Mouse (Mus musculus) heart, embryonic 10.5 days (tissue): ENCODE measurements around the gene Fxyd5. TPM values are rescaled to one million over a fixed set of nuclear protein-coding genes. Genes with fewer than 3 reads are reported as not detected.

Source experiments
- DNase-seq: peaks from one replicate; pipeline ENCODE4 v3.0.0-alpha.2; 2017; ENCODE audit warnings: low spot score
- H3K27ac ChIP-seq: fragments of 300-500 bp; sonication (generic); 2 replicates; pipeline ENCODE4 v1.5.1; 2016; ENCODE audit warnings: mild to moderate bottlenecking
- H3K27me3 ChIP-seq: fragments of 300-500 bp; sonication (generic); 2 replicates; pipeline ENCODE4 v1.6.1; 2016; ENCODE audit warnings: mild to moderate bottlenecking; ENCODE audit not compliant: poor library complexity, insufficient read depth, severe bottlenecking
- H3K36me3 ChIP-seq: fragments of 300-500 bp; sonication (generic); 2 replicates; pipeline ENCODE4 v1.6.1; 2016; ENCODE audit warnings: mild to moderate bottlenecking, moderate library complexity
- H3K4me1 ChIP-seq: fragments of 300-500 bp; sonication (generic); 2 replicates; pipeline ENCODE4 v1.6.1; 2016; ENCODE audit warnings: mild to moderate bottlenecking
- H3K4me3 ChIP-seq: fragments of 300-500 bp; sonication (generic); 2 replicates; pipeline ENCODE4 v1.5.1; 2016; ENCODE audit warnings: mild to moderate bottlenecking, moderate library complexity
- H3K9me3 ChIP-seq: fragments of 300-500 bp; sonication (generic); 2 replicates; pipeline ENCODE4 v1.6.1; 2016; ENCODE audit warnings: mild to moderate bottlenecking, moderate library complexity
- WGBS: fragments of 180-500 bp; shearing (Covaris S2); methylation state at CpG from one replicate; pipeline ENCODE4 v1.1.7; 2016; 5-methylcytosine and 5-hydroxymethylcytosine counted together
- microRNA-seq: library from miRNA; unstranded; fragments of <30 nt; microRNA quantifications from one replicate; pipeline ENCODE4, GENCODE M21; 2017
- polyA plus RNA-seq: library from polyadenylated mRNA; unstranded; fragments of >200 nt; fragmentation: Nextera tagmentation; extraction: Ambion mirVana; gene quantifications from 2 replicates; pipeline ENCODE4 v1.2.1, GENCODE M21; 2016

Fxyd5 gene
- polyA plus RNA-seq, 1 experiment from 2014 or later: 24.3 TPM

DNA sequence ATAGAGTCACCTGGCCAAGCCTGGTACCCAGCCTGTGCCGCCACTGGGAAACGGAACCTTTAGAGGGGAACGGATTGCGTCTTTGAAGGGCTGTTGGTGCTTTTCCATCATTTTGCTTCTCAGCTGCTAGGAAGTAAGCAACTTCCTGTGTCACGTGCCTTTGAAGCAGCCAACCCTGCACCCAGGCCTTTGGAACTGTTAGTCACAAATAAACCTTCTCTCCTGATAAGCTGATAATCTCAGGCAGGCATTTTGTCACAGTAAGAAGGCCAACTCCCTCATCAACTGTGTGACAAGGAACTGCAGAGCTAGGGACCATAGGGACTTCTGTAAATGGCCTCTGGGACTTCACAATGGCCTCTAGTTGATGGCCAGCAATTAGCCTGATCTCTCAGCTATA lies 50.1 kb downstream of the Fxyd5 start:
- Histone ChIP-seq H3K9me3 (peaks cover 4% of the 10 kb centered on the region; the same call in 1 of the 2 replicates), H3K4me3 (no peak overlapping the region), H3K4me1 (peaks cover 9% of the 10 kb centered on the region), H3K27me3 (no peaks in the 10 kb centered on the region), H3K36me3 (no peaks in the 10 kb centered on the region), H3K27ac (no peak overlapping the region)
- no peak for DNase-seq
- WGBS: 61% methylated on average over 5 of the region's 5 CpGs

DNA sequence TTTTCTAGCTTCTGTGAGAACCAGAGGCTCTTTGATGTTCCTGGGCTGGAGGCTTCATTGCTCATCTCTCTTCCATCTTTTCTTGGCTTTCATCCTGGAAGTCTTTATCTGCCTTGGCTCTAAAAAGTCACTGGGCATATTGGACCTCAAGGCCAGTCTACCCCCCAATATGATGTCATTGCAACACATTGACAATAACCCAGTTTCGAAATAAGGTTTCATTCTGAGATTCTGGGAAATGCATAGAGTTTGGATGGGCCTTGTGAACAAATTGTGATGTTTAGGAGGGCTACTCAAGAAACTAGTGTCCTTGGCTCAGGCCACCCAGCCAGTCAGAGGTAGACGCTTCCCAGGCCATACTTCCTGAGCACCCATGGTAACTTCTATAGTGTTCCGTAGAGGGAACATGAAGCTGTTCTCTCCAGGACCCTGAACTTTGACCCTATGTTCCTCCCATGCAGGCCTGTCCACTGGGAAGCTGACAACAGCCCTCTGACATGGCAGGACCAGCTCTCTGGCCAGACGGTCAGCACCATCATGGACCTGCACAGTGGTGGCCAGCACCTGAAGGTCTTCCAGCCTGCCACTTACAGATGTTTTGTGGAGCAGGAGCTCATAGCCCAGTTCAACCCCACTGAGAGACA lies 53.6 kb downstream of the Fxyd5 start:
- no peaks in the 10 kb centered on the region for H3K27me3 ChIP-seq
- H3K27ac ChIP-seq: no peak overlapping the region
- H3K4me3 ChIP-seq: no peak overlapping the region
- peaks cover 9% of the 10 kb centered on the region for H3K4me1 ChIP-seq
- H3K36me3 ChIP-seq: no peaks in the 10 kb centered on the region
- H3K9me3 ChIP-seq: no peaks in the 10 kb centered on the region
- 85% methylated on average over 4 of the region's 4 CpGs for WGBS
- no peak for DNase-seq

DNA sequence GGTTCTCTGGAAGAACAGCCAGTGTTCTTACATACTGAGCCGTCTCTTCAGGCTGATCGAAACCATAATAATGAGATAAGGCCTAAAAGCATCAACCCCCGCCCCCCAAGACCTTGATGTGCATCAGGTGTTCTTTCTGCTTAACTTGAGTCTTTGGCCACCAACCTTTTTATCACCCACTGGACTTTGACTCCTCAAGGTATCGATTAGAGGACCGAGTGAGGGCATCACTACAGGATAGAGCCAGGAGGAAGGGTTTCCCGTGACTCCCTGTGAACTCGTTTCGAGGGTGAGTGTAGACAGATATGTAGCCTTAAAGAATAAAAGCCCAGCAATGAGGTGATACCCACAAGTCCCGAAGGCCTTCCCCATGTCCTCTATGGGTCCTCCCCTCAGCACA lies 56.9 kb downstream of the Fxyd5 start:
- H3K9me3 ChIP-seq: no peaks in the 10 kb centered on the region
- 80% methylated on average over 9 of the region's 9 CpGs for WGBS
- no peaks in the 10 kb centered on the region for H3K4me1 ChIP-seq
- no peaks in the 10 kb centered on the region for H3K36me3 ChIP-seq
- H3K27me3 ChIP-seq: no peaks in the 10 kb centered on the region
- no peak overlapping the region for H3K27ac ChIP-seq
- DNase-seq: no peak
- no peak overlapping the region for H3K4me3 ChIP-seq

Small RNA genes lying within 50 kb of the gene (microRNA-seq; reads per million reads assigned to microRNA genes)
- not detected for gene Mir7050

Other genes starting within 250 kb of the Fxyd5 start
- 0.20 TPM in 1 of 2 replicates, not detected in the other for gene Ffar2, start 218.7 kb downstream of the Fxyd5 start, polyA plus RNA-seq
- gene Ffar3, start 186.3 kb downstream of the Fxyd5 start, polyA plus RNA-seq: 0.10 and 0.17 TPM in 2 replicates
- gene Ffar1, start 180.9 kb downstream of the Fxyd5 start, polyA plus RNA-seq: not detected in 2 replicates
- gene Cd22, start 162.1 kb downstream of the Fxyd5 start, polyA plus RNA-seq: not detected in 2 replicates
- 0.30 and 0.38 TPM in 2 replicates for gene Mag, start 127.6 kb downstream of the Fxyd5 start, polyA plus RNA-seq
- gene Hamp2, start 117.8 kb downstream of the Fxyd5 start, polyA plus RNA-seq: not detected in 2 replicates
- gene Hamp, start 98.4 kb downstream of the Fxyd5 start, polyA plus RNA-seq: not detected in 2 replicates
- gene Usf2, start 85.7 kb downstream of the Fxyd5 start, polyA plus RNA-seq: 15.0 and 26.9 TPM in 2 replicates
- 16.6 and 40.3 TPM in 2 replicates for gene Lsr, start 69.0 kb downstream of the Fxyd5 start, polyA plus RNA-seq
- gene Fam187b, start 68.7 kb downstream of the Fxyd5 start, polyA plus RNA-seq: 1.2 and 2.5 TPM in 2 replicates
- 0.22 and 1.5 TPM in 2 replicates for gene Fxyd7, start 9.0 kb upstream of the Fxyd5 start, polyA plus RNA-seq
- 167 and 365 TPM in 2 replicates for gene Fxyd1, start 14.7 kb upstream of the Fxyd5 start, polyA plus RNA-seq
- gene Lgi4, start 16.9 kb upstream of the Fxyd5 start, polyA plus RNA-seq: 0.27 and 0.41 TPM in 2 replicates
- 0.53 and 2.0 TPM in 2 replicates for gene Fxyd3, start 34.2 kb upstream of the Fxyd5 start, polyA plus RNA-seq
- 3.6 and 15.0 TPM in 2 replicates for gene Hpn, start 72.8 kb upstream of the Fxyd5 start, polyA plus RNA-seq
- gene Scn1b, start 84.5 kb upstream of the Fxyd5 start, polyA plus RNA-seq: 3.9 and 4.3 TPM in 2 replicates
- 58.1 and 70.9 TPM in 2 replicates for gene Gramd1a, start 113.4 kb upstream of the Fxyd5 start, polyA plus RNA-seq
- gene Scgb2b2, start 248.0 kb upstream of the Fxyd5 start, polyA plus RNA-seq: not detected in 2 replicates
- not detected in 2 replicates for gene Scgb1b2, start 249.3 kb upstream of the Fxyd5 start, polyA plus RNA-seq